24 mouse cellular contexts compared by ENCODE assay signal in genomic region chr16:39512774-39513173, GRCm38 (mm10).
A peak's percentile ranks its signal among the peaks of the same experiment; 100 is the strongest.
DNase-seq lines count a peak whose midpoint lies in the region; ATAC-seq and TF ChIP-seq lines count a peak whose summit lies in the region.
"Had no signal": no experiment of that assay in that cellular context is flagged by ENCODE, and none has a peak within 500 bp of the region (broad histone marks: within the 10 kb centered on the region; RNA-seq: fewer than 3 reads in every experiment).

No protein-coding gene starts in this region.

- DNase-seq in midbrain, embryonic 14.5 days, result peak; percentile 28
- peak; percentile 7 for DNase-seq in c-Kit-positive CD71-positive TER-119-negative erythroid progenitor cells, embryonic 14.5 days (ENCODE audit: low read depth)
- DNase-seq in liver, embryonic 14.5 days (ENCODE audit: low read depth in 3 of 3, low spot score in 3 of 3), result peak; percentile 26 to 39 (median 26)
- DNase-seq in spleen, postnatal 36 days (ENCODE audit: low spot score in 2 of 2), result no peak
- no peak for DNase-seq in adipocyte (ENCODE audit: low spot score)
- no peak for DNase-seq in retina, embryonic 14.5 days (ENCODE audit: low spot score)
- DNase-seq: adrenal gland, postnatal 36 days; cerebellum, adult 2 months; cerebellum, postnatal 25 days; forebrain, postnatal 0 days; gastrocnemius, postnatal 36 days; heart, adult 2 months; kidney, adult 9 months; kidney, postnatal 25 days; left cerebral cortex, postnatal 4 days; thymus, postnatal 14 days had no signal

- no peak overlapping the region for H3K4me2 ChIP-seq in midbrain, embryonic 14.5 days (ENCODE audit: low read length)
- H3K4me2 ChIP-seq in midbrain, embryonic 15.5 days, result no peak overlapping the region
- peak overlapping the region; percentile 54 for H3K4me2 ChIP-seq in liver, embryonic 14.5 days (ENCODE audit: low read depth)
- H3K4me2 ChIP-seq: embryonic facial prominence, embryonic 12.5 days; hindbrain, embryonic 15.5 days; intestine, embryonic 15.5 days; limb, embryonic 15.5 days; midbrain, embryonic 12.5 days; neural tube, embryonic 12.5 days had no signal

- H3K4me1 ChIP-seq in midbrain, embryonic 14.5 days (ENCODE audit: control insufficient read depth, insufficient read depth, low read length), result no peaks in the 10 kb centered on the region
- H3K4me1 ChIP-seq in midbrain, embryonic 15.5 days, result no peaks in the 10 kb centered on the region
- H3K4me1 ChIP-seq in liver, embryonic 14.5 days (replicated peaks; ENCODE audit: control insufficient read depth in 2 of 2, insufficient read depth in 2 of 2, low read length in 1 of 2), result peaks cover 6 to 8% of the 10 kb centered on the region in 2 experiments; a peak in 3 of 4 replicates
- H3K4me1 ChIP-seq: embryonic facial prominence, embryonic 12.5 days; hindbrain, embryonic 15.5 days; intestine, embryonic 15.5 days; limb, embryonic 15.5 days; midbrain, embryonic 12.5 days; neural tube, embryonic 12.5 days had no signal

- TF ChIP-seq CTCF in liver, embryonic 14.5 days (IDR thresholded peaks at IDR 0.05; ENCODE audit: low read depth), result no peak

- no peak overlapping the region for H3K9ac ChIP-seq in midbrain, embryonic 14.5 days (replicated peaks; ENCODE audit: low read length)
- H3K9ac ChIP-seq in midbrain, embryonic 15.5 days, result no peak overlapping the region
- no peak overlapping the region; the same call in 1 of the 2 replicates for H3K9ac ChIP-seq in liver, embryonic 14.5 days (replicated peaks)
- H3K9ac ChIP-seq: embryonic facial prominence, embryonic 12.5 days; forebrain, postnatal 0 days; hindbrain, embryonic 15.5 days; intestine, embryonic 15.5 days; limb, embryonic 15.5 days; midbrain, embryonic 12.5 days; neural tube, embryonic 12.5 days had no signal

- WGBS in midbrain, embryonic 14.5 days, result 9% methylated on average over 1 of the region's 1 CpGs
- WGBS in midbrain, embryonic 15.5 days, result 16% methylated on average over 1 of the region's 1 CpGs
- 17% methylated on average over 1 of the region's 1 CpGs for WGBS in liver, embryonic 14.5 days (ENCODE audit: insufficient replicate concordance)

- ATAC-seq in midbrain, embryonic 14.5 days (ENCODE audit: low FRiP score, low TSS enrichment), result no peak
- no peak for ATAC-seq in midbrain, embryonic 15.5 days (replicated peaks)
- peak; percentile 98 for ATAC-seq in liver, embryonic 14.5 days (ENCODE audit: insufficient read depth)
- ATAC-seq: forebrain, postnatal 0 days; intestine, embryonic 15.5 days had no signal

- no peaks in the 10 kb centered on the region for H3K36me3 ChIP-seq in midbrain, embryonic 14.5 days (ENCODE audit: control insufficient read depth, insufficient read depth, low read length)
- no peaks in the 10 kb centered on the region for H3K36me3 ChIP-seq in midbrain, embryonic 15.5 days (replicated peaks)
- H3K36me3 ChIP-seq in liver, embryonic 14.5 days (replicated peaks; ENCODE audit: control insufficient read depth, insufficient read depth, low read depth), result no peaks in the 10 kb centered on the region
- H3K36me3 ChIP-seq: embryonic facial prominence, embryonic 12.5 days; hindbrain, embryonic 15.5 days; intestine, embryonic 15.5 days; limb, embryonic 15.5 days; midbrain, embryonic 12.5 days; neural tube, embryonic 12.5 days had no signal

- H3K27ac ChIP-seq in midbrain, embryonic 14.5 days (replicated peaks; ENCODE audit: low read depth, low read length), result no peak overlapping the region
- H3K27ac ChIP-seq in midbrain, embryonic 15.5 days, result no peak overlapping the region
- peak overlapping the region; percentile 22 for H3K27ac ChIP-seq in liver, embryonic 14.5 days
- H3K27ac ChIP-seq: embryonic facial prominence, embryonic 12.5 days; heart, adult 2 months; hindbrain, embryonic 15.5 days; intestine, embryonic 15.5 days; limb, embryonic 15.5 days; macrophage; midbrain, embryonic 12.5 days; neural tube, embryonic 12.5 days had no signal

- peak; percentile 82 for TF ChIP-seq EP300 in liver, embryonic 14.5 days (IDR thresholded peaks at IDR 0.05; ENCODE audit: low read depth)

- H3K27me3 ChIP-seq in midbrain, embryonic 14.5 days (ENCODE audit: control insufficient read depth, insufficient read depth, low read length), result no peaks in the 10 kb centered on the region
- H3K27me3 ChIP-seq in midbrain, embryonic 15.5 days (replicated peaks), result no peaks in the 10 kb centered on the region
- no peaks in the 10 kb centered on the region for H3K27me3 ChIP-seq in liver, embryonic 14.5 days (ENCODE audit: control insufficient read depth, insufficient read depth, low read length)
- H3K27me3 ChIP-seq: embryonic facial prominence, embryonic 12.5 days; hindbrain, embryonic 15.5 days; intestine, embryonic 15.5 days; limb, embryonic 15.5 days; midbrain, embryonic 12.5 days; neural tube, embryonic 12.5 days had no signal

- H3K9me3 ChIP-seq in midbrain, embryonic 14.5 days (ENCODE audit: control insufficient read depth, low read length), result no peaks in the 10 kb centered on the region
- H3K9me3 ChIP-seq in midbrain, embryonic 15.5 days, result no peaks in the 10 kb centered on the region
- no peaks in the 10 kb centered on the region; the same call in 1 of the 2 replicates for H3K9me3 ChIP-seq in liver, embryonic 14.5 days (ENCODE audit: control insufficient read depth, low read length)
- H3K9me3 ChIP-seq: hindbrain, embryonic 15.5 days; intestine, embryonic 15.5 days; limb, embryonic 15.5 days; midbrain, embryonic 12.5 days; neural tube, embryonic 12.5 days had no signal

- no peak overlapping the region for H3K4me3 ChIP-seq in midbrain, embryonic 14.5 days (replicated peaks; ENCODE audit: low read depth, low read length)
- H3K4me3 ChIP-seq in midbrain, embryonic 15.5 days, result no peak overlapping the region
- H3K4me3 ChIP-seq in liver, embryonic 14.5 days (ENCODE audit: insufficient read depth in 1 of 2, low read depth in 2 of 2, low read length in 2 of 2), result no peak overlapping the region
- H3K4me3 ChIP-seq: embryonic facial prominence, embryonic 12.5 days; heart, adult 2 months; hindbrain, embryonic 15.5 days; intestine, embryonic 15.5 days; limb, embryonic 15.5 days; midbrain, embryonic 12.5 days; neural tube, embryonic 12.5 days had no signal

Comparison
In these comparisons a context has a peak if more than half of its experiments do, and no peak if none do; other contexts are left out.
1. DNase-seq: peak in midbrain, embryonic 14.5 days (single experiment), c-Kit-positive CD71-positive TER-119-negative erythroid progenitor cells, embryonic 14.5 days (single experiment) and liver, embryonic 14.5 days (3 of 3); none in spleen, postnatal 36 days (0 of 2), adipocyte (single experiment) and retina, embryonic 14.5 days (single experiment).